Mouse (Mus musculus): ENCODE data around the gene Rnf182. TPM values are rescaled to one million over a fixed set of nuclear protein-coding genes. Genes with fewer than 3 reads are reported as not detected.

The Rnf182 gene
- polyA plus RNA-seq, 1 experiment = 0.47 TPM

DNA sequence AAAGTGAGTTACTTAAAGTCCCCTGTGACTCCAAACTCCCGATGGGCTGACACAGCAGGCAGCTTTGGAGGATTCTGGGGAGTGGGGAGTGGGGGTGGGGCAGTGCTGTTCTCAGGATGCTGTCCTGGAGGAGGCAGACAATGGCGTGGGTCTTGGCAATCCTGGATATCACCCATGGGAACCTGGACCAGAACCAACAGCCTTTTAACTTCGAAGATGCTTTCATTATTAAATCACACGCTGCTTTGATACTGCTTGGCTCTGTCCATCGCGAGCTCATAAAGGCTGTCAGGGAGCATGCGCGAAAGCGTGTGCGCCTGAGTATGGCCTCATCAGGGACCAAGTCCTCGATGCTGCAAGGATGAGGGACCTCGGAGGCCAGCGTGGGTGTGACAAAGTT is 12.5 kb upstream of the Rnf182 start:
- TF ChIP-seq POLR2A (IDR thresholded peaks at IDR 0.05; ENCODE audit: low read depth, low read length) = no peak
- TF ChIP-seq CTCF (IDR thresholded peaks at IDR 0.05; ENCODE audit: borderline replicate concordance, insufficient read depth, low read length) = no peak
- no peak overlapping the region for H3K27ac ChIP-seq (ENCODE audit: insufficient read depth, low read length)

GRCm38 (mm10) chr13:43608854-43609253 is 6.7 kb upstream of the Rnf182 start:
- no peak for TF ChIP-seq CTCF (IDR thresholded peaks at IDR 0.05; ENCODE audit: borderline replicate concordance, insufficient read depth, low read length)
- TF ChIP-seq POLR2A (IDR thresholded peaks at IDR 0.05; ENCODE audit: low read depth, low read length) = no peak
- Histone ChIP-seq H3K4me1 (ENCODE audit: control insufficient read depth, insufficient read depth, low read length) (no peaks in the 10 kb centered on the region), H3K4me3 (ENCODE audit: insufficient read depth, low read length) (no peak overlapping the region), H3K27ac (ENCODE audit: insufficient read depth, low read length) (no peak overlapping the region)

More for the DNA sequence above, 12.5 kb upstream of the Rnf182 start:
- Histone ChIP-seq H3K4me3 (ENCODE audit: insufficient read depth, low read length) (no peak overlapping the region), H3K4me1 (ENCODE audit: control insufficient read depth, insufficient read depth, low read length) (no peaks in the 10 kb centered on the region)

- TF ChIP-seq CTCF (IDR thresholded peaks at IDR 0.05; ENCODE audit: borderline replicate concordance, insufficient read depth, low read length) = no peak
- no peak for TF ChIP-seq POLR2A (IDR thresholded peaks at IDR 0.05; ENCODE audit: low read depth, low read length)
- no peak overlapping the region for H3K4me3 ChIP-seq (ENCODE audit: insufficient read depth, low read length)
- peaks cover 6% of the 10 kb centered on the region for H3K4me1 ChIP-seq (ENCODE audit: control insufficient read depth, insufficient read depth, low read length)
- no peak overlapping the region for H3K27ac ChIP-seq (ENCODE audit: insufficient read depth, low read length)
Measured at GRCm38 (mm10) chr13:43612040-43612439, 3.5 kb upstream of the Rnf182 start.

- no peak overlapping the region for H3K4me3 ChIP-seq (ENCODE audit: insufficient read depth, low read length)
- H3K4me1 ChIP-seq (ENCODE audit: control insufficient read depth, insufficient read depth, low read length) = peaks cover 6% of the 10 kb centered on the region
- no peak overlapping the region for H3K27ac ChIP-seq (ENCODE audit: insufficient read depth, low read length)
- no peak for TF ChIP-seq POLR2A (IDR thresholded peaks at IDR 0.05; ENCODE audit: low read depth, low read length)
- no peak for TF ChIP-seq CTCF (IDR thresholded peaks at IDR 0.05; ENCODE audit: borderline replicate concordance, insufficient read depth, low read length)
Measured at GRCm38 (mm10) chr13:43614667-43615066, 843 bp upstream of the Rnf182 start.

- no peak overlapping the region for H3K27ac ChIP-seq (ENCODE audit: insufficient read depth, low read length)
- H3K4me1 ChIP-seq (ENCODE audit: control insufficient read depth, insufficient read depth, low read length) = peaks cover 6% of the 10 kb centered on the region
- no peak for TF ChIP-seq CTCF (IDR thresholded peaks at IDR 0.05; ENCODE audit: borderline replicate concordance, insufficient read depth, low read length)
- no peak for TF ChIP-seq POLR2A (IDR thresholded peaks at IDR 0.05; ENCODE audit: low read depth, low read length)
Measured at GRCm38 (mm10) chr13:43615194-43615576, 325 bp upstream of the Rnf182 start.

DNA sequence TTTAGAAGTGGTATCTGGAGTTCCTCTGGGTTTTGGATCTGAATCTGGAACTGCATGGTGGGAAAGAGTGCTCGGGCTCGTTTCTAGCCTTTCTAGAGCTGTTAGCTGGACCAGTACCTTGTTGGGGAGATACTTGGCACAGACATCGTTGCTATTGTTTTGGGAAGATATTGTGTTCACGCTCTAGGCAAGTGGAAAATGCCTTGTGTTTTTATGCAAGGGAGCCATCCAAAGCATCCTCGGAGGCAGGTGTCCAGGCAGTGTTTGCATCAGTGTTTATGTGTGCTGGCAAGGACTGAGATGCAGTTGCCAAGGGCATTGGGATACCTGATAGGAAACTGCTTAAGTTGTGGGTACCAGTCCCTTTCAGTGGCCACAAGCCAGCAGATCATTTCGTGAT is 1.0 kb downstream of the Rnf182 start:
- H3K4me1 ChIP-seq (ENCODE audit: control insufficient read depth, insufficient read depth, low read length) = peaks cover 6% of the 10 kb centered on the region
- TF ChIP-seq CTCF (IDR thresholded peaks at IDR 0.05; ENCODE audit: borderline replicate concordance, insufficient read depth, low read length) = no peak
- no peak for TF ChIP-seq POLR2A (IDR thresholded peaks at IDR 0.05; ENCODE audit: low read depth, low read length)
- no peak overlapping the region for H3K27ac ChIP-seq (ENCODE audit: insufficient read depth, low read length)
- no peak overlapping the region for H3K4me3 ChIP-seq (ENCODE audit: insufficient read depth, low read length)

More at GRCm38 (mm10) chr13:43615194-43615576, 325 bp upstream of the Rnf182 start:
- H3K4me3 ChIP-seq (ENCODE audit: insufficient read depth, low read length) = peak overlapping the region; percentile 52

DNA sequence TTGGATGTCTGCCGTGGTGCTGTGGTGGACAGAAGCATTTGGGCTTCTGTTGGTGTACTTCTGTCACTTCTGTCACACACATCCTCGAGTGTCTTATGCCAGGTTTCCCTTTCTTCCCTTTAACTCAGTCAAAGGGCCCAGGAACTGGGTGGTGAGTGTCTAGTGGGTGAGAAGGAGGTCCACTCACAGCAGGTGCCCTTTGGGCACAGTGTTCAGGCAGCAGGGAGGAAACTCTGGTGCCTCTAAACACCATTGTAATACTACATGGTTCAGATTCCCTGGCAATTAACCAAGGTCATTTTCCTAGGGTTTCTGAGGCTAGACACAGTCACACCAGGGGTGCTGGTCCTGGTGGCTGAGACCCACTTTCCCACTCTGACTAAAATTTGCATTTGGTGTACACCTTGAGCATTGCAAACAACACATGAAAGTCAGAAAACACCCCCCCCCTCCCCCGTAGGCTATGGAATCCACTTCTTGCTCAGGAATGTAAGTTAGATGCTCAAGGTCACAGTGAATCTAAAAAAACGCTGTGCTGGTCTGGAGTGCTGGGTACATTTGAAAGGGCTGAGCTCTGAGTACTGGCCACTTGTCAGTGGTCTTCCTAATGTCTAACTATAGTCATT is 4.2 kb downstream of the Rnf182 start:
- TF ChIP-seq POLR2A (IDR thresholded peaks at IDR 0.05; ENCODE audit: low read depth, low read length) (no peak), CTCF (IDR thresholded peaks at IDR 0.05; ENCODE audit: borderline replicate concordance, insufficient read depth, low read length) (no peak)
- Histone ChIP-seq H3K27ac (ENCODE audit: insufficient read depth, low read length) (no peak overlapping the region), H3K4me1 (ENCODE audit: control insufficient read depth, insufficient read depth, low read length) (peaks cover 6% of the 10 kb centered on the region), H3K4me3 (ENCODE audit: insufficient read depth, low read length) (no peak overlapping the region)

DNA sequence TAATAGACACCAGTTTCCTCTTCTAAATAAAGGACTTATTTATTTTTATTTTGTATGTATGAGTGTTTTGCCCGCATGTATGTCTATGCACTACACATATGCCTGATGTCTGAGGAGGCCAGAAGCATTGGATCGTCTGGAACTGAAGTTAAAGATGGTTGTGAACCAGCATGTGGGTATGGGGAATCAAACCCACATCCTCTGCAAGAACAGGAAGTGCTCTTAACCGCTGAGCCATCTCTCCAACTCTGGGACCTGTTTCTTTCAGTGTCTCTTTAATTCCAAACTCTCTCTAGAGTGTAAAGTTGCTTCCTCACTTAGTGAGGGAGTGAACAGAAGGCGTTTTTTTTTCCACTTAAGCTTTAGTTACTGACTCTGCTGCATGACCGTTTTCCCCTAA is 12.4 kb downstream of the Rnf182 start:
- TF ChIP-seq POLR2A (IDR thresholded peaks at IDR 0.05; ENCODE audit: low read depth, low read length) (no peak), CTCF (IDR thresholded peaks at IDR 0.05; ENCODE audit: borderline replicate concordance, insufficient read depth, low read length) (no peak)
- H3K27ac ChIP-seq (ENCODE audit: insufficient read depth, low read length) = no peak overlapping the region
- no peak overlapping the region for H3K4me3 ChIP-seq (ENCODE audit: insufficient read depth, low read length)
- H3K4me1 ChIP-seq (ENCODE audit: control insufficient read depth, insufficient read depth, low read length) = no peaks in the 10 kb centered on the region; the same call in 1 of the 2 replicates

DNA sequence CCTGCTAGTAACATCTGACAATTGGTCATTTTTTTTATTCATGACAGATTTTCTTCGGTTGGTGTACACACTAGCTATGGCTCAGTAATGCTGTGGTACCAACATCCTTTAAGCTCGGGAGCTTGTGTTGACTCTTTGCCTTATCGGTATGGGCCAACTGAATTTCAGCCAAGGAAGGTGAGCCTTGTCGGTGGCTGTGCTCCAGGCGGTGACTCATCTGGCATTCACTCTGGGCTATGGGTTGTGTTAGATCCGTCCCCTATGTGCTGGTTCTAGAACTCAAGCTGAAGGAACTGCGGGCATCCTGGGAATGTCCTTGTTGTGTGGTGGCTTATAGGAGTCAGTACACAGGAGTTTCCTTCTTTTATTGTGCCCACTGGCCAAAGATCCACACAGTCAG is 14.3 kb downstream of the Rnf182 start:
- no peak for TF ChIP-seq CTCF (IDR thresholded peaks at IDR 0.05; ENCODE audit: borderline replicate concordance, insufficient read depth, low read length)
- no peak for TF ChIP-seq POLR2A (IDR thresholded peaks at IDR 0.05; ENCODE audit: low read depth, low read length)
- Histone ChIP-seq H3K4me3 (ENCODE audit: insufficient read depth, low read length) (no peak overlapping the region), H3K27ac (ENCODE audit: insufficient read depth, low read length) (no peak overlapping the region), H3K4me1 (ENCODE audit: control insufficient read depth, insufficient read depth, low read length) (no peaks in the 10 kb centered on the region; the same call in 1 of the 2 replicates)

DNA sequence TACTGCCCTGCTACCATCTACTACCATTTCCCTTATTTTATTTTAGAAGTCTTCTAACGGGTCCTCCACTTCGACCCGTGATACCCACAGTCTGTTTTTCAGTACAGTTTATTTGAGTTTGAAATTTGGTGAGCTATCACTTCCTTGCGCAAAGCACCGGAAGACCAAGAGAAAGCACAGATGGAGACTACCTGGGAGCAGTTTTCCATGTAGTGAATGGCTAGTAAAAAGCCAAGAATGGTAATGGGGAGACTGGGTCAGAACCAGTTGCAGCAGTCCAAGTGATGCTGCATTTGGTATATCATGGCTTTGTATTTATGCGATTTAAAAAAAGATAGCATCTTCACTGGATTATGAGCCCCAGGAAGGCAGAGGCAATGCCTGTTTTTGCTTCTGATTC is 15.8 kb downstream of the Rnf182 start:
- no peaks in the 10 kb centered on the region; the same call in 1 of the 2 replicates for H3K4me1 ChIP-seq (ENCODE audit: control insufficient read depth, insufficient read depth, low read length)
- H3K4me3 ChIP-seq (ENCODE audit: insufficient read depth, low read length) = no peak overlapping the region
- no peak overlapping the region for H3K27ac ChIP-seq (ENCODE audit: insufficient read depth, low read length)
- TF ChIP-seq POLR2A (IDR thresholded peaks at IDR 0.05; ENCODE audit: low read depth, low read length) (no peak), CTCF (IDR thresholded peaks at IDR 0.05; ENCODE audit: borderline replicate concordance, insufficient read depth, low read length) (no peak)
